Mouse (Mus musculus) limb, embryonic 10.5 days (tissue): Measurements from ENCODE around the gene Idh3b. TPM values are rescaled to one million over a fixed set of nuclear protein-coding genes. Genes with fewer than 3 reads are reported as not detected.
A peak's percentile ranks its signal among the peaks of the same experiment; 100 is the strongest.

Source experiments
- DNase-seq: peaks from one replicate; pipeline ENCODE4 v3.0.0-alpha.2; 2017; ENCODE audit warnings: low spot score
- H3K27ac ChIP-seq: fragments of 300-500 bp; sonication (generic); 2 replicates; pipeline ENCODE4 v1.5.1; 2016; ENCODE audit warnings: mild to moderate bottlenecking
- H3K27me3 ChIP-seq: fragments of 300-500 bp; sonication (generic); 2 replicates; pipeline ENCODE4 v1.6.1; 2016; ENCODE audit warnings: low read depth, mild to moderate bottlenecking; ENCODE audit not compliant: poor library complexity, severe bottlenecking
- H3K36me3 ChIP-seq: fragments of 300-500 bp; sonication (generic); 2 replicates; pipeline ENCODE4 v1.6.1; 2016; ENCODE audit warnings: mild to moderate bottlenecking, moderate library complexity
- H3K4me1 ChIP-seq: fragments of 300-500 bp; sonication (generic); 2 replicates; pipeline ENCODE4 v1.6.1; 2016
- H3K4me3 ChIP-seq: fragments of 300-500 bp; sonication (generic); 2 replicates; pipeline ENCODE4 v1.5.1; 2016; ENCODE audit warnings: mild to moderate bottlenecking, moderate library complexity
- H3K9me3 ChIP-seq: fragments of 300-500 bp; sonication (generic); replicated peaks from 2 replicates; pipeline ENCODE4 v1.6.1; 2016; ENCODE audit warnings: mild to moderate bottlenecking
- WGBS: fragments of 180-500 bp; shearing (Covaris S2); methylation state at CpG from one replicate; pipeline ENCODE4 v1.1.7; 2016; 5-methylcytosine and 5-hydroxymethylcytosine counted together
- polyA plus RNA-seq: library from polyadenylated mRNA; unstranded; fragments of >200 nt; fragmentation: Nextera tagmentation; extraction: Ambion mirVana; gene quantifications from 2 replicates; pipeline ENCODE4 v1.2.1, GENCODE M21; 2016

Gene Idh3b
- polyA plus RNA-seq: 136 and 140 TPM in 2 replicates

- DNase-seq: peak; percentile 94
- Histone ChIP-seq H3K27me3 (no peaks in the 10 kb centered on the region), H3K36me3 (peaks cover 33% of the 10 kb centered on the region), H3K27ac (peak within 1 kb of the TSS; percentile 86), H3K4me1 (peaks cover 16% of the 10 kb centered on the region), H3K4me3 (peak within 1 kb of the TSS; percentile 94), H3K9me3 (no peaks in the 10 kb centered on the region)
- under 1% methylated on average over 51 of the region's 51 CpGs for WGBS
Measured at GRCm38 (mm10) chr2:130283854-130284654, at the start of gene Idh3b. Idh3b (minus strand) TSS chr2:130284547.

DNA sequence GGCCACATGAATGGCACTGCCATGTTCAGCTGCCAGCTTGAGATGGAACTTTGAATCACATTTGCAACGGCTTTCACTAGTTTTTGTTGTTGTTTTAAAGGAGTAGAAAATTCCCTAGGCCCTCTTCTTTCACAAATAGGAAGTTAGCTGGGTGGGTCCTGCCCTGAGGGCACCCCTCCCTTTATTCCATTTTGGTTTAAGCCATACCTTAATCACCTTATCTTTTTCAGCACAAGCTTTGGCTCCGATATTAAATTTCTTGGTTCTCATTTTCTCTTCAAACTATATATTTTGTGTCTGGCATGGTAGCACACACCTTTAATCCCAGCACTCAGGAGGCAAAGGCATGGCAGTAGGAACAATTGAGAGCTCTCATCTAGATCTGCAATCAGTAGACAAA lies 45.2 kb upstream of the Idh3b start:
- 92% methylated on average over 2 of the region's 2 CpGs for WGBS
- no peak overlapping the region for H3K27ac ChIP-seq
- no peak for DNase-seq

DNA sequence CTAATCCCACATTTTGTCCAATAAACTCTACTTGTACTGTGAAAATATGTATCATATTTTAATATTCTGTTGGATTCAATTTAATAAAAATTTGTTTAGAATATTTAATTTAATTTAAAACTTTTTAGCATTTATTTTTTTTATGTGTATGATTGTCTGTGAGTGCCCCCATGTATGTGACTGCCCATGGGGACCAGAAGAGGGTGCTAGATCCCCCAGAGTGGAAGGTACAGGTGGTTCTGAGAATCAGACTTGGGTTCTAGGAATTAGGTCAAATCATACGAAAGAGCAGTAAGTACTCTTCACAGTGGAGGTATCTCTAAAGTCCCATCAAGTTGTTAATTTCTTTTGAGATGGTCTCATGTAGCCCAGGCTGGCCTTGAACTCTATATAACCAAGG lies 42.7 kb upstream of the Idh3b start:
- no peak for DNase-seq
- no peaks in the 10 kb centered on the region for H3K9me3 ChIP-seq
- WGBS: 79% methylated on average over 1 of the region's 1 CpGs

More for the DNA sequence above, 45.2 kb upstream of the Idh3b start:
- H3K4me1 ChIP-seq: no peaks in the 10 kb centered on the region
- H3K27me3 ChIP-seq: no peaks in the 10 kb centered on the region
- H3K4me3 ChIP-seq: no peak overlapping the region
- no peaks in the 10 kb centered on the region for H3K36me3 ChIP-seq
- no peaks in the 10 kb centered on the region for H3K9me3 ChIP-seq

GRCm38 (mm10) chr2:130303014-130303413 lies 18.7 kb upstream of the Idh3b start:
- Histone ChIP-seq H3K36me3 (peaks cover 12% of the 10 kb centered on the region; the same call in 1 of the 2 replicates), H3K9me3 (no peaks in the 10 kb centered on the region), H3K27ac (no peak overlapping the region), H3K4me3 (no peak overlapping the region), H3K27me3 (peaks cover 4% of the 10 kb centered on the region), H3K4me1 (no peaks in the 10 kb centered on the region)
- no peak for DNase-seq
- WGBS: 42% methylated on average over 4 of the region's 4 CpGs

More for the DNA sequence above, 42.7 kb upstream of the Idh3b start:
- H3K27me3 ChIP-seq: no peaks in the 10 kb centered on the region
- H3K36me3 ChIP-seq: no peaks in the 10 kb centered on the region
- H3K27ac ChIP-seq: no peak overlapping the region
- H3K4me1 ChIP-seq: no peaks in the 10 kb centered on the region
- no peak overlapping the region for H3K4me3 ChIP-seq

- H3K27me3 ChIP-seq: peaks cover 54% of the 10 kb centered on the region
- DNase-seq: no peak
- 78% methylated on average over 9 of the region's 9 CpGs for WGBS
Measured at GRCm38 (mm10) chr2:130297580-130297979, 13.2 kb upstream of the Idh3b start.

DNA sequence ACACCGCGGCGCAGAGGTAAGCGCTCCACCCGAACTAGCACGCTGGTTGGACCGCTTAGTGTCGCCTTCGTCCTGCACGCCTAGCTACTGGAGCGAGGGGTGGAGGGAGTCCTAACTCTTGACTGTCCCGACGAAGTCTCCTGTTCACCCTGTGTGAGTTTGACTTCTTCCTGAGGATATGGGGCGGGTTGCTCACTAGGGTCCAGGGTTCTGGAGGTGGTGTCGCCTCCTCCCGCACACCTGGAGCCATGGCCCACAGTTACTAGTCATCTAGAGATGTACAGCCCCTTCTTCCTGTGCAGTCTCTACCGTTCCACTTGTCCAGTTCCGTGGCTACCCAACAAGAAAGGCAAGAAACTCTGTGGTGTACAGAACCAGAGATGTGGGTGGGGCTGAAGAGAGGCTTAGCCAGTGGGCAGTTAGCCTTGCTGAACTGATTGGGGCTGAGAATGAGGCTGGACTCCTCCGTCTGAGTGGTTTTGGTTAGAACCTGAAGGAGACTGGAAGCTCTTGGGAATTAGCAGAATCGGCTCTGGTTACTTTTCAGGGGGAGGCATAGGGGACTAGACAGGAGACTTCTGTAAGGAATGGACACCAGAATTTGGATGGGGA lies 11.9 kb upstream of the Idh3b start:
- 6% methylated on average over 20 of the region's 20 CpGs for WGBS
- peaks cover 62% of the 10 kb centered on the region for H3K27me3 ChIP-seq
- DNase-seq: no peak

More at GRCm38 (mm10) chr2:130297580-130297979, 13.2 kb upstream of the Idh3b start:
- Histone ChIP-seq H3K27ac (no peak overlapping the region), H3K9me3 (no peaks in the 10 kb centered on the region), H3K4me3 (no peak overlapping the region), H3K4me1 (peaks cover 39% of the 10 kb centered on the region), H3K36me3 (no peaks in the 10 kb centered on the region)

DNA sequence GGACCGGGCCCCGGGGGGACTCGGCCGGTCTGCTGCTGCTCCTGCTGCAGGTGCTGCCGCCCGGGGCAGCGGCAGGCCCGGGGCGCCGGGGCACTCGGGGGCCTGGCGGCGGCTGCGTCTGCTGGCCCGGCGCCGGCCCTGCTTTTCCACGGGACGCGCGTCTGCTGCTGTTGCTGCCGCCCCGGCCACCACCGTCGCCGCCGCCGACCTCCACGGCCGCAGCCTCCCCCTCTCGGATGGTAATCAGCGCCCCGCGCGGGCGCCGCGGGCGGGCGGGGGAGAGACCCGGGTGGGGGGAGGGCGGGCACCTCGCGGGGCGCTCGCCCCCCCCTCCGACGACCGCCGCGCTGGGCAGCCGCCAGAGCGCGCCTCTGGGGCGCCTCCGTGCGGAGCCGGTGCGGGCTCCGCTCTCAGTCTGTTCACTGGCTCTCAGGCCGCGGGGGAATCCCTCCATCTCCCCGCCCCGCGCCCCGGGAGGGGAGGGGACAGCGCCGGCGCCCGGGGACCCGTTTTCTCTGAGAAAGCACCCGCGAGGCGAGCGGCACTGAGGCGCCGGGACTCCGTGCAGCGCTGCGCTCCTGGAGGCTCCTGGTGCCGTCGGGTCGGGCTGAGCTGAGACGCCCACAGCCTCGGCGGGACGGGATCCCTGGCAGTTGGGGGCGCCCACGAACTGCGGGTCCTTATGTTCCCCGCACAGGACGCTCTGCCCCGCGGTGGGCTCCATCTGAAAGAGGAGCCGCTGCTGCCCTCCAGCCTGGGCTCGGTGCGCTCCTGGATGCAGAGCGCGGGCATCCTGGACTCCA lies 11.2 kb upstream of the Idh3b start:
- Histone ChIP-seq H3K27me3 (peaks cover 62% of the 10 kb centered on the region), H3K9me3 (no peaks in the 10 kb centered on the region), H3K4me3 (peak overlapping the region; percentile 74), H3K4me1 (peaks cover 43% of the 10 kb centered on the region), H3K36me3 (no peaks in the 10 kb centered on the region), H3K27ac (peak overlapping the region; percentile 82)
- peak; percentile 71 for DNase-seq
- 1% methylated on average over 89 of the region's 99 CpGs for WGBS

More for the DNA sequence above, 11.9 kb upstream of the Idh3b start:
- peaks cover 41% of the 10 kb centered on the region for H3K4me1 ChIP-seq
- no peaks in the 10 kb centered on the region for H3K9me3 ChIP-seq
- H3K27ac ChIP-seq: peak overlapping the region; percentile 82
- peak overlapping the region; percentile 74 for H3K4me3 ChIP-seq
- H3K36me3 ChIP-seq: no peaks in the 10 kb centered on the region

- H3K27me3 ChIP-seq: peaks cover 62% of the 10 kb centered on the region
- H3K27ac ChIP-seq: peak within 1 kb of the TSS; percentile 82
- H3K4me3 ChIP-seq: peak within 1 kb of the TSS; percentile 74
- peak; percentile 85 for DNase-seq
- H3K4me1 ChIP-seq: peaks cover 43% of the 10 kb centered on the region
- H3K9me3 ChIP-seq: no peaks in the 10 kb centered on the region
- no peaks in the 10 kb centered on the region for H3K36me3 ChIP-seq
- WGBS: 2% methylated on average over 35 of the region's 39 CpGs
Measured at GRCm38 (mm10) chr2:130294936-130295277, 10.6 kb upstream of the Idh3b start, which contains the start of gene Ebf4. Ebf4 (plus strand) TSS chr2:130295169.

- no peaks in the 10 kb centered on the region for H3K36me3 ChIP-seq
- H3K27me3 ChIP-seq: peaks cover 62% of the 10 kb centered on the region
- peak overlapping the region; percentile 82 for H3K27ac ChIP-seq
- H3K4me3 ChIP-seq: peak overlapping the region; percentile 74
- H3K9me3 ChIP-seq: no peaks in the 10 kb centered on the region
- peaks cover 43% of the 10 kb centered on the region for H3K4me1 ChIP-seq
- 6% methylated on average over 20 of the region's 20 CpGs for WGBS
- DNase-seq: no peak
Measured at GRCm38 (mm10) chr2:130294218-130294935, 10.0 kb upstream of the Idh3b start.

DNA sequence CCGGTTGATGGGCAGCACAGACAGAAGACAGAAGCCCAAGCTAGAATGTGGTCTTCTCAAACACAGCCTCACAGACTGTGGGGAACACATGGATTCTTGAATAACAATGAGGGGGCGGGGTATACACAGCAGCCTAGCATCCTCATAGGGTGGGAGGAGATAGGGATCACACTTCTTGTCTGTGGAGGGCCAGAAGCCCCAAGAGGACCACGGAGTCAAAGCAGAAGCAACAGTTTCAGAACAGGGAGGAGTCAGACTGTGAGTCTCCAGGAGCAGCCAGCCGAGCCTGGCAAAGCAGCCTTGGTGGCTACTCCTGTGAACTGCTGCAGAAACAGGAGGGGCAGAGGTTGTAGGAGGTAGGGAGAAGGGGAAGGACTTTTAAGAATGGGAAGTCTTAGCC lies 9.1 kb upstream of the Idh3b start:
- Histone ChIP-seq H3K4me1 (peaks cover 43% of the 10 kb centered on the region), H3K9me3 (no peaks in the 10 kb centered on the region), H3K27me3 (peaks cover 62% of the 10 kb centered on the region), H3K27ac (no peak overlapping the region), H3K36me3 (no peaks in the 10 kb centered on the region), H3K4me3 (0 out of 2 replicates have a peak overlapping the region, but pooled peaks have one; percentile 1)
- DNase-seq: no peak
- WGBS: 3% methylated on average over 4 of the region's 4 CpGs

DNA sequence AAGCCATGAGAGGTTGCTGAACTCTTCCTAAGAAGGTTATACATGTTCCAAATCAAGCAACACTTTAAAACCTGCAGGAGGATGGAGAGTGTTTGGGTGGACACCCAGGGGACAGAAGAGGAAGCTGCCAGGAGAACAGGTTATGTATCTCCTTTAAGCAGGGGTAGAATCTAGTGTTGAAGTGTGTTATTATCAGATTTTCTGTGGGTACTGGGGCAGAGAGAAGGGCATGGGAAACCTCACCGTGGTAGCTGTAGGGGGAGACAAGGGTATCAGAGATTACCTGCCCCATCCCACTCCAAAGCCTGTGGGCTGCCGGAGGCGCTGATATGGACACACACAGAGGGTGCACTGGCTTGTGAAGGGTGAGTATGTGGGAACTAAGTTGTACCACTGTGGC lies 8.7 kb upstream of the Idh3b start:
- DNase-seq: no peak
- H3K27me3 ChIP-seq: peaks cover 58% of the 10 kb centered on the region

GRCm38 (mm10) chr2:130291434-130291833 lies 7.1 kb upstream of the Idh3b start:
- 14% methylated on average over 8 of the region's 8 CpGs for WGBS

More for the DNA sequence above, 8.7 kb upstream of the Idh3b start:
- Histone ChIP-seq H3K36me3 (no peaks in the 10 kb centered on the region), H3K27ac (no peak overlapping the region), H3K9me3 (no peaks in the 10 kb centered on the region), H3K4me1 (peaks cover 43% of the 10 kb centered on the region), H3K4me3 (no peak overlapping the region)
- 51% methylated on average over 3 of the region's 3 CpGs for WGBS

More at GRCm38 (mm10) chr2:130291434-130291833, 7.1 kb upstream of the Idh3b start:
- no peak overlapping the region for H3K27ac ChIP-seq
- no peaks in the 10 kb centered on the region for H3K36me3 ChIP-seq
- H3K27me3 ChIP-seq: peaks cover 42% of the 10 kb centered on the region
- H3K4me3 ChIP-seq: no peak overlapping the region
- peaks cover 40% of the 10 kb centered on the region for H3K4me1 ChIP-seq
- no peaks in the 10 kb centered on the region for H3K9me3 ChIP-seq
- DNase-seq: peak; percentile 52
